Mouse (Mus musculus): Measurements from ENCODE around the gene Ints5. TPM values are rescaled to one million over a fixed set of nuclear protein-coding genes. Genes with fewer than 3 reads are reported as not detected.
A peak's percentile ranks its signal among the peaks of the same experiment; 100 is the strongest.

Ints5 gene
- polyA plus RNA-seq, 1 experiment, result 3.1 TPM

- H3K9me3 ChIP-seq (ENCODE audit: control insufficient read depth, low read length), result peaks cover 3% of the 10 kb centered on the region; the same call in 1 of the 2 replicates
- peak within 1 kb of the TSS; percentile 70 for H3K4me3 ChIP-seq (replicated peaks)
- TF ChIP-seq GATA1 (IDR thresholded peaks at IDR 0.05; ENCODE audit: low read length), result no peak
- TF ChIP-seq TAL1 (IDR thresholded peaks at IDR 0.05; ENCODE audit: low read length), result no peak
- no peaks in the 10 kb centered on the region for H3K27me3 ChIP-seq (ENCODE audit: control insufficient read depth)
- peaks cover 68% of the 10 kb centered on the region for H3K36me3 ChIP-seq (ENCODE audit: control insufficient read depth)
- H3K4me1 ChIP-seq (ENCODE audit: control insufficient read depth), result peaks cover 70% of the 10 kb centered on the region
Observed at GRCm38 (mm10) chr19:8897865-8898495, 5.2 kb downstream of the Ints5 start, which contains the start of gene Ganab. Gene Ganab (plus strand): TSS chr19:8898071.

- Histone ChIP-seq H3K36me3 (ENCODE audit: control insufficient read depth) (peaks cover 74% of the 10 kb centered on the region), H3K4me1 (ENCODE audit: control insufficient read depth) (peaks cover 65% of the 10 kb centered on the region), H3K4me3 (replicated peaks) (peak overlapping the region; percentile 70), H3K9me3 (ENCODE audit: control insufficient read depth, low read length) (peaks cover 3% of the 10 kb centered on the region; the same call in 1 of the 2 replicates), H3K27me3 (ENCODE audit: control insufficient read depth) (no peaks in the 10 kb centered on the region)
- TF ChIP-seq TAL1 (IDR thresholded peaks at IDR 0.05; ENCODE audit: low read length), result no peak
- TF ChIP-seq GATA1 (IDR thresholded peaks at IDR 0.05; ENCODE audit: low read length), result no peak
Observed at GRCm38 (mm10) chr19:8898576-8898975, 5.8 kb downstream of the Ints5 start.

DNA sequence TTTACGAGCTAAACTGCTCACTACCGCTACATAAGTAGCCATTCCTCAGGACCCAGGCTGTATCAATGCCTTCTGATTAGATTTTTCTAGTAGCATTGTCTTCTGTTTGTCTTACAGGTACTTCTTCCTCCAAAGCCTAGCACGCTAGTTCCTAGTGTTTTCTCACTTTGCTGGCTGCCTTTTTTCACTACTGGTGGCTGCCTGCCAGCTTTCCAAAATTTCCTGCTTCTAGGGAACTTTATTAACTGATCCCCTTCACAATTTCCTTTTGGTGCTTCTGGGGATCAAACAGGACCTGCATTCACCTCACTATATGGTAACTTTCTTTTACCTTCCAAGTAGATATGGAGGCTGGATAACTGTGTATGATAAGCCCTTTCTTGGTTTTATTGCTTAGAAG is 6.3 kb downstream of the Ints5 start:
- no peak for TF ChIP-seq TAL1 (IDR thresholded peaks at IDR 0.05; ENCODE audit: low read length)
- TF ChIP-seq GATA1 (IDR thresholded peaks at IDR 0.05; ENCODE audit: low read length), result no peak
- Histone ChIP-seq H3K27me3 (ENCODE audit: control insufficient read depth) (no peaks in the 10 kb centered on the region), H3K36me3 (ENCODE audit: control insufficient read depth) (peaks cover 78% of the 10 kb centered on the region), H3K4me1 (ENCODE audit: control insufficient read depth) (peaks cover 60% of the 10 kb centered on the region), H3K9me3 (ENCODE audit: control insufficient read depth, low read length) (peaks cover 3% of the 10 kb centered on the region; the same call in 1 of the 2 replicates), H3K4me3 (replicated peaks) (peak overlapping the region; percentile 70)

DNA sequence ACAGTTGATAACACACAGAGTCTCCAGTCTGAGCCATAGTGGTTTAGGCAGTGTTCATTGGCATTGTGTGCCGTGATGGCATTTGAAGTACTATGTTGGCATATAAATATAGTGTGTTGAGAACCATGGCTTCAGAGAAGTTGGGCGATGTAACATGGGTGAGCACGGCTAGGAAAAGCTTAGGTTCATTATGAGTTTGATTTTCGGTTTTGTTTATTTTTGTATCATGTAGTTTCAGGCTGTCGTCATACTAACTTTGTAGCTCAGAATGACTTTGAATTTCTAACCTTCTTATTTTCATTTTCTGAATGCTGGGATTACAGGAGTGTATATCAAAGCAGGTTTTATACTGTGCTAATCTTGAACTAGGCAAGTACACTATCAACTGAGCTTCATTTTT is 10.6 kb downstream of the Ints5 start:
- peaks cover 24% of the 10 kb centered on the region for H3K4me1 ChIP-seq (ENCODE audit: control insufficient read depth)
- peaks cover 87% of the 10 kb centered on the region for H3K36me3 ChIP-seq (ENCODE audit: control insufficient read depth)
- H3K27me3 ChIP-seq (ENCODE audit: control insufficient read depth), result no peaks in the 10 kb centered on the region
- H3K9me3 ChIP-seq (ENCODE audit: control insufficient read depth, low read length), result no peaks in the 10 kb centered on the region
- no peak overlapping the region for H3K4me3 ChIP-seq (replicated peaks)
- TF ChIP-seq GATA1 (IDR thresholded peaks at IDR 0.05; ENCODE audit: low read length), result no peak

DNA sequence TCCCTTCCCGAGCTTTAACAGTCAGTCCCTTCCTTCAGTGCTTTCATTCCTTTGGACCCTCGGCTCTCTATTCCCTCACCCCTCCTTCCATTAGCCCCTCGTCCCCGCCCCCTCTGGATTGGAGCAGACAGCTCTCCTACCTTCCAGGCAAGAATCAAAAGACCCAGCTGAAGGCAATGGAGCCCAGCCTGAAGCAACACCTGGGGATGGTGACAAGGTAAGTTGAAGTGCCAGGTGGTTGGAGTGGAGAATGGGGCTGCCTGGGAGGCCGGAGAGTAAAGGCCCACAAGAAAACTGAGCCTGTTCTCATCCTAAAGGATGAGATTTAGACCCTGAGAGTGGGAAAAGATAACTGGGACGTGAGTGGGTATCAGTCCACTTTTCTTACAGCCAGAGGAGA is 15.7 kb downstream of the Ints5 start:
- H3K36me3 ChIP-seq (ENCODE audit: control insufficient read depth), result peaks cover 98% of the 10 kb centered on the region
- no peak for TF ChIP-seq TAL1 (IDR thresholded peaks at IDR 0.05; ENCODE audit: low read length)
- no peak for TF ChIP-seq GATA1 (IDR thresholded peaks at IDR 0.05; ENCODE audit: low read length)
- H3K27me3 ChIP-seq (ENCODE audit: control insufficient read depth), result no peaks in the 10 kb centered on the region
- no peak overlapping the region for H3K4me3 ChIP-seq (replicated peaks)
- no peaks in the 10 kb centered on the region for H3K9me3 ChIP-seq (ENCODE audit: control insufficient read depth, low read length)
- no peaks in the 10 kb centered on the region for H3K4me1 ChIP-seq (ENCODE audit: control insufficient read depth)

- H3K36me3 ChIP-seq (ENCODE audit: control insufficient read depth), result peaks cover 100% of the 10 kb centered on the region
- no peak for TF ChIP-seq GATA1 (IDR thresholded peaks at IDR 0.05; ENCODE audit: low read length)
- no peak for TF ChIP-seq TAL1 (IDR thresholded peaks at IDR 0.05; ENCODE audit: low read length)
Observed at GRCm38 (mm10) chr19:8911810-8912209, 19.0 kb downstream of the Ints5 start.

DNA sequence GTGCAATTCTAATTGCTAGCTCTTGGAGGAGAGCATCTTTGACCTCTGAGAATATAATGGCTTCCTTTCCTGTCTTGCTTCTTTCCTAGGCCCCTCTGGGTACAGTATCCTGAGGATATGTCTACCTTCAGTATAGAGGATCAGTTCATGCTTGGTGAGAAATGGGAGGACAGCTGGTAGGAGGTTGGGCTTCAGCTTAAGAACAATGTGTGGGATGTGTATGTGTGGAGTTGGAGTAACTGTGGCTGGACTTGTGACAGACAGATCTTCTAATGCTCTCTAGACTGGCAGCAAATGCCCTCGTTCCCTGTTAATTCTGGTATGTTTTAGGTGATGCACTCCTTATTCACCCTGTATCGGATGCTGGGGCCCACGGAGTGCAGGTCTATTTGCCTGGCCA is 21.4 kb downstream of the Ints5 start:
- H3K36me3 ChIP-seq (ENCODE audit: control insufficient read depth), result peaks cover 82% of the 10 kb centered on the region

More at GRCm38 (mm10) chr19:8911810-8912209, 19.0 kb downstream of the Ints5 start:
- no peaks in the 10 kb centered on the region for H3K4me1 ChIP-seq (ENCODE audit: control insufficient read depth)
- H3K27me3 ChIP-seq (ENCODE audit: control insufficient read depth), result no peaks in the 10 kb centered on the region
- no peak overlapping the region for H3K4me3 ChIP-seq (replicated peaks)
- no peaks in the 10 kb centered on the region for H3K9me3 ChIP-seq (ENCODE audit: control insufficient read depth, low read length)

GRCm38 (mm10) chr19:8919000-8919399 is 26.2 kb downstream of the Ints5 start:
- Histone ChIP-seq H3K4me1 (ENCODE audit: control insufficient read depth) (peaks cover 37% of the 10 kb centered on the region), H3K36me3 (ENCODE audit: control insufficient read depth) (peaks cover 55% of the 10 kb centered on the region), H3K4me3 (replicated peaks) (no peak overlapping the region), H3K27me3 (ENCODE audit: control insufficient read depth) (no peaks in the 10 kb centered on the region), H3K9me3 (ENCODE audit: control insufficient read depth, low read length) (no peaks in the 10 kb centered on the region)
- TF ChIP-seq GATA1 (IDR thresholded peaks at IDR 0.05; ENCODE audit: low read length) (no peak), TAL1 (IDR thresholded peaks at IDR 0.05; ENCODE audit: low read length) (no peak)

More for the DNA sequence above, 21.4 kb downstream of the Ints5 start:
- no peak for TF ChIP-seq GATA1 (IDR thresholded peaks at IDR 0.05; ENCODE audit: low read length)
- TF ChIP-seq TAL1 (IDR thresholded peaks at IDR 0.05; ENCODE audit: low read length), result no peak
- Histone ChIP-seq H3K4me1 (ENCODE audit: control insufficient read depth) (peaks cover 2% of the 10 kb centered on the region), H3K9me3 (ENCODE audit: control insufficient read depth, low read length) (no peaks in the 10 kb centered on the region), H3K27me3 (ENCODE audit: control insufficient read depth) (no peaks in the 10 kb centered on the region), H3K4me3 (replicated peaks) (no peak overlapping the region)

GRCm38 (mm10) chr19:8919684-8920072 is 26.9 kb downstream of the Ints5 start:
- Histone ChIP-seq H3K4me3 (replicated peaks) (peak overlapping the region; percentile 95), H3K4me1 (ENCODE audit: control insufficient read depth) (peaks cover 41% of the 10 kb centered on the region), H3K27me3 (ENCODE audit: control insufficient read depth) (no peaks in the 10 kb centered on the region), H3K9me3 (ENCODE audit: control insufficient read depth, low read length) (no peaks in the 10 kb centered on the region), H3K36me3 (ENCODE audit: control insufficient read depth) (peaks cover 53% of the 10 kb centered on the region)
- TF ChIP-seq TAL1 (IDR thresholded peaks at IDR 0.05; ENCODE audit: low read length) (no peak), GATA1 (IDR thresholded peaks at IDR 0.05; ENCODE audit: low read length) (no peak)

All from erythroblast, embryonic 14.5 days (primary cell).